Mouse (Mus musculus): Measurements from ENCODE around the gene Esyt2.
"Not testable (repeated sequence)": the region's sequence is repeated elsewhere in the genome, so short reads cannot be mapped to it uniquely, and the experiment has no call there.

Esyt2 gene

GRCm38 (mm10) chr12:116280653-116281364 lies at the start of gene Esyt2:
Esyt2 (plus strand) TSS chr12:116281196.
- peak; percentile 100 for DNase-seq

- peak; percentile 46 for DNase-seq
These were observed 49.4 kb upstream of the Esyt2 start for GRCm38 (mm10) chr12:116231612-116232011.

DNA sequence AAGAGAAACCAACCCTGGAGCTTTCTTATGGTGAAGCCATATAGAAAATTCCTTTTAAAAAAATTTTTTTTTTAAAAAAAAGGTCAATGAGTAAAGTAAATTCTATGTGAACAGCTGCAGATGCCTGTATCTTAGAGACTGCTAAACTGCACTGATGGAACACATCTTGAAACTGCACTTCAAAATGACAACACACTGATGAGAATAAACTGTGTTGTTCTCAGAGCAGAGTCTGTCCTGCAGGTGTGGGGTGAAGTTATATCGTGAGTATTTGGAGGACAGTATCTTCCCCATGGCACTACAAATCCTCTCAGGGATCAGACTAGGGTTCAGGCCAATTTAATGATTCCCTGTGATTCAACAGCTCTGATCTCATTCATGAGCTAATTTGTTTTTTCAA lies 48.9 kb upstream of the Esyt2 start:
- no peak for DNase-seq

DNA sequence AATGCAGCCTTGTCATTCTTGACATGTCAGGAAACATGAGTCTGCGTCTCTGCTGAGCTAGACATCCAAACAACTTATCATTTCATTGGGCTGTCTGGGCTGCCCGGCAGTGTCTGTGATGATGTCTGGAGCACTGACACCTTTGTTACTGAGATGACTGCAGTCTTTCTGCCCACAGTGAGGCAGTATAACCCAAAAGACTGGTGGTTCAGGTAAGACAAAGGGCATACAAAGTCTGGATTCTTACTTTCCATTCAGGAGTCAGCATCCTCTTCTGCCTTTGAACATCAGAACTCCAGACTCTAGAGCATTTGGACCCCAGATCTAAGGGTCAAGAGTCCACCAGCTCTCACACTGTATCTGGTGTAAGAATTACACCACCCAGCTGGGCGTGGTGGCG lies 45.6 kb upstream of the Esyt2 start:
- no peak for DNase-seq

DNA sequence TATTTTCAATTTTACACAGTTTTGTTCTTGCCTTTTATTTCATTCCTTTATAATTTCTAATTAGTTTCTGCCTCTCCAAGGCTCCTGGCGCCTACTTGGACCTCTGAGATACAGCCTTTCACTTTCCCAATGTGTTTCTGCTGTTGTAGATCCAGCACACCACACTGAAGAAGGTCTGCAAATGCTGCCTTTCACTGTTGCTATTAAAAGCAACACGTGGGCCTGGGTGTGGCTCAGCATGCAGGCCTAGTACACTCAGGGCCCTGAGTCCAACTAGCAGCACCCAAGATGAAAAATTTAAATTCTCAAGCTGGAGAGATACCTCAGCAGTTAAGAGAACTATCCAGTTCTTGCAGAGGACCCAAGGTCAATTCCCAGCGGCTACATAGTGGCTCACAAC lies 44.3 kb upstream of the Esyt2 start:
- no peak for DNase-seq

- DNase-seq: no peak
These were observed 42.6 kb upstream of the Esyt2 start for GRCm38 (mm10) chr12:116238370-116238769.

DNA sequence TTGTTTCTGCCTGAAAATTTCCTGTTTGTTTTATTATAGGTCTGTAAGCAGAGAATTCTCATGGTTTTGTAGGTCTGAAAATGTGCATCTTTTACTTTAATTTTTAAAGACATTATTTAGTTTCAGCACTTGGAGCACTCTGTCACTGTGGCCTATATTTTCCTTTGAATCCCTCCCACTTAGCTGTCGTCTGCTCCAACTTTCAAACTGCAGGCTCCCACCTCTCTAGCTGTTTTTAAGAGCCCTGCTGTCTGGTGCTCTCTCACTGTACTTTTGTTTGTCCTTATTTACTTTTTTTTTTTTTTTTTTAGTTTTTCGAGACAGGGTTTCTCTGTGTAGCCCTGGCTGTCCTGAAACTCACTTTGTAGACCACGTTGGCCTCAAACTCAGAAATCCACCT lies 42.2 kb upstream of the Esyt2 start:
- DNase-seq: no peak

- no peak for DNase-seq
These were observed 36.4 kb upstream of the Esyt2 start for GRCm38 (mm10) chr12:116244601-116245000.

DNA sequence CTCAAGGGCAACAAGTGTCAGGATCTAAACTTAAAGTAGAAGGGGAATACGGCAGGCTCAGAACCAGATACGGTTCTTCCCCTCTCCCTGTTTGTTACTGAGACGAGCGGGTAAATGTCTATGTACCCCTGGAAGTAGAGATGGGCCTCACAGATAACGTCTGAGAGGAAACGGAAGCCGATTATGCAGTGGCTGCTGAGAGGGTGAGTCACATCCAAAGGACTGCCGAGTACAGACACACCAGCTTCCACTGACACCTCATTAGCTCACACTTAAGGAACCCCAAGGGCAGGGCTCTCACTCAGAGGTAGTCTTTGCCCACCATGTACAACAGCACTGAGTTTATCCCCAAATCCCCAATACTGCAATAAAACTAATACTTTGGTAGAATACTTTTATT lies 26.3 kb upstream of the Esyt2 start:
- DNase-seq: no peak

DNA sequence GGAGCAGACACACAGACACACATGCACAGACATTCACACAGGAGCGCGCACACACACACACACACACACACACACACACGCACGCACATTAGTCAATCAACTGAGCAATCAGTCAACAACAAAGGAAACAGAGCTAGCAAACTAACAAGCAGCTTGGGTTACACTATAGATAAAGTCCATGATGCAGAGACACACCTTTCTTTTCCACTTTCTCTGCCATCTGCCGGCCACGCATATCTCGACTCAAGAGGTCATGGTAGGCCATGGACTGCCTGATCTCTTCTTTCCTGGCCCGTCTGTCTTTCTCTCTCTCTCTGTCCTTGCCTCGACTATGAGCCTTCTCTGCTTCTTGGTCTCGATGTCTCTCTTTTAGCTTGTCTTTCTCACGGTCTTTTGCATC lies 25.4 kb upstream of the Esyt2 start:
- no peak for DNase-seq

- DNase-seq: no peak
These were observed 22.7 kb upstream of the Esyt2 start for GRCm38 (mm10) chr12:116258321-116258720.

- DNase-seq: peak; percentile 86
These were observed 18.2 kb upstream of the Esyt2 start, which contains the start of gene Wdr60 for GRCm38 (mm10) chr12:116262555-116263341. Wdr60 (minus strand) TSS chr12:116263022.

GRCm38 (mm10) chr12:116264756-116265155 lies 16.2 kb upstream of the Esyt2 start:
- no peak for DNase-seq

DNA sequence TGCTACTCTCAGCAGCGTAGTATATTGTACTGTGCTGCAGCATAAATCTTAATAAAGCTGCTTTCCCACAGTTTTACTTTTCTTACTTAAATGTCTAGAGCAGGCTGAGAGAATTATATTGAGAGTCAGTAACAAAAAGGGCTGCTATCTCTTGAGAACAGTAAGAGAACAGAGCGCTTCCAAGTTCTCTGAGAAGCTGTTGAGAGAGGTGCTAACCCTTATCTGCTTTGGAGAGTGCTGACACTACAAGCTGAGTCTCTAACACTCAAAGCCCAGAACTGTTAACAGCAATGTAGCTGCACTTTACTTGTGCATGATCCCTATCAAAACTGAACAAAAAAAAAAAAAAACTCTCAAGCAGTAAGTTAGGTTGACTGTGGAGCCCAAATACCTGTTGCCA lies 15.7 kb upstream of the Esyt2 start:
- DNase-seq: no peak

DNA sequence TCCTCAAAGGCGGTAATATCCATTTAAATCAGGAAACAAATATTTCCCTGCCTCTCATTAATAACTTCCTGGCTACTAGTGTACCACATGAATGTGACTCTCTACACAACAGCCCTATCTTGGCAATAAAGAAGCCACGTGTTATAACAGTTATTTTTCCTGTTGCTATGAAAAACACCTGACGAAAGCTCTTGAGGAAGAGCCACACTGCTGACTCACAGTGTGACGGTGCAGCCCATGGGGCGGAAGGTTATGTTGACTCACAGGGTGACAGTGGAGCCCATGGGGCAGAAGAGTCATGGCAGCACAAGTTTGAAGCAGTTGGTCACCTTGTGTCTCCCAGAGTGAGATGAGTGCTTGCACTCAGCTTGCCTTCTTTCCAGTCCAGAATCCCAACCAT lies 11.5 kb upstream of the Esyt2 start:
- DNase-seq: no peak

GRCm38 (mm10) chr12:116270538-116270937 lies 10.5 kb upstream of the Esyt2 start:
- DNase-seq: no peak

- no peak for DNase-seq
These were observed 9.9 kb upstream of the Esyt2 start for GRCm38 (mm10) chr12:116271071-116271470.

DNA sequence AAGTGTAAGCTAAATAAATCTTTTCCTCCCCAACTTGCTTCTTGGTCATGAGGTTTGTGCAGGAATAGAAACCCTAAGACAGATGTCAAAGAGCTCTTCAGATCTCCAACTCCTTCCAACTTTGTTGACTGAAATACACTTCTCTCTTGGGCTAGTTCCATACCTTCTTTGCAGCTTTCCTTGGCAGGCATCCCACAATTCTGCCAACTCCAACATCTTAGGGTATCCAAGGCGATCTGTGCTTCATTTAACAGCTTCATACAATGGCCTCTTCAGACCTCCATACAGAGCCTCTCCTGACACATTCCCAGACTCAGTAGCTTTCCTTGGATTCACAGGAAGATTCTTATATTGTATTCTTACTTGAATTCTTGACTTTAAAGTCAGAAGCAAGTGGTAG lies 7.3 kb upstream of the Esyt2 start:
- DNase-seq: no peak

DNA sequence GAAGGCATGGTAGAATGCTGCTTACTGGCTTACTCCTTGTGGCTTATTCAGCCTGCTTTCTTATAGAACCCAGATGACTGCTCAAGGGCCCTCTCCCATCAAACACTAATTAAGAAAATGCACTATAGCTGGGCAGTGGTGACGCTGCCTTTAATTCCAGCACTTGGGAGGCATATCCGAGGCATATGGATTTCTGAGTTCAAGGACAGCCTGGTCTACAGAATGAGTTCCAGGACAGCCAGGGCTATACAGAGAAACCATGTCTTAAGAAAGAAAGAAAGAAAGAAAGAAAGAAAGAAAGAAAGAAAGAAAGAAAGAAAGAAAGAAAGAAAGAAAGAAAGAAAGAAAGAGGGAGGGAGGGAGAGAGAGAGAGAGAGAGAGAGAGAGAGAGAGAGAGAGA lies 5.9 kb upstream of the Esyt2 start, which contains the start of gene Gm11027:
Gm11027 (plus strand) TSS at position 301 of the 400 bp plus-strand sequence.
- not testable (repeated sequence) for DNase-seq

DNA sequence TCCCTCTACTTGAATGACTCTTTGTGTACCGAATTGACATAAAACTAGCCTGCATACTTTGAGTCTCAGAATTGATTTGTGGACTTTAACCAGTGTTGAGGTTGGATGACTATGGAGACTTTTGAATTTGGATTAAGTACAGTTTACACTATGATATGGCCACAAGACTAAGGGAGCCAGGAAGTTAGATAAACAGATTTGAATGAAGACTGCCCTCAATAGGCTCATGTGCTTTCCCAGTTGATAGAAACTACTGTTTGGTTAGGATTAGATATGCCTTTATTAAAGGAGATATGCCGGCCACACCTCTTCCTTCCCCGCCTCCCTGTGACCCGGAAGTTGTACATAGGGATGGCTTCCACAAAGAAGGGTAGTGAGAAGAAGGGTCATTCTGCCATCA lies 5.4 kb upstream of the Esyt2 start:
- DNase-seq: no peak

DNA sequence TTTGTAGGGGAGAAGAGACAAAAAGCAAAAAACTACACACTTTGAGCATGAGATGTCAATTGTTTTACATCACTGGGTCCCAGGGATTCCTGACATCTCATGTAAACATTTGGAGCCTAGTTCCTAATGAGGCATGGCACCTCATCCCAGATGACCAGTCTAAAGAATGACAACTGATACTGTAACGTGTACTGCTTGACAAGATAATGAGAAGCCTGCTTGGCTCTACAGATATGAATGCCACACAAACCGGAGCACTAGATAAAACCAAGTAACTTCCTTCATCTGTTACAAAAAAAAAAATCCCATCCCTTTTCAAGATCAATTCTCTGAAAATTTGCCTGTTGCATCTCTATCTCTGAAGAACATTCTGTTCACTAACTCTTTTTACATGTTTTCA lies 4.0 kb upstream of the Esyt2 start:
- no peak for DNase-seq

- DNase-seq: no peak
These were observed 2.5 kb upstream of the Esyt2 start for GRCm38 (mm10) chr12:116278541-116278940.

DNA sequence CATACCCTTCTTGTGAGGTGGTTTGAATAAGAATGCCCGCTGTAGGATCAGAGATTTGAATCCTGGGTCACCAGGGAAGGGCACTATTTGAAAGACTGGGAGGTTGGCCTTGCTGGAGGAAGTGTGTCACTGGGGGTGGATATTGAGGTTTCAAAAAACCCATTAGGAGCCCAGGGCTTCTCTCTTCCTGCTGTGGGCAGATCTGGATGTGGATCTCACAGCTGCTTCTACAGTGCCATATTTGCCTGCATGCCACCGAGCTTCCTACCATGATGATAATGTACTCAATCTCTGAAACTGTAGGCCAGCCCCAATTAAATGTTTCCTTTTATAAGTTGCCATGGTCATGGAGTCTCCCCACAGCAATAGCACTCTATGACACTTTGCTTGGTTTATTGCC lies 1.8 kb upstream of the Esyt2 start:
- DNase-seq: no peak

DNA sequence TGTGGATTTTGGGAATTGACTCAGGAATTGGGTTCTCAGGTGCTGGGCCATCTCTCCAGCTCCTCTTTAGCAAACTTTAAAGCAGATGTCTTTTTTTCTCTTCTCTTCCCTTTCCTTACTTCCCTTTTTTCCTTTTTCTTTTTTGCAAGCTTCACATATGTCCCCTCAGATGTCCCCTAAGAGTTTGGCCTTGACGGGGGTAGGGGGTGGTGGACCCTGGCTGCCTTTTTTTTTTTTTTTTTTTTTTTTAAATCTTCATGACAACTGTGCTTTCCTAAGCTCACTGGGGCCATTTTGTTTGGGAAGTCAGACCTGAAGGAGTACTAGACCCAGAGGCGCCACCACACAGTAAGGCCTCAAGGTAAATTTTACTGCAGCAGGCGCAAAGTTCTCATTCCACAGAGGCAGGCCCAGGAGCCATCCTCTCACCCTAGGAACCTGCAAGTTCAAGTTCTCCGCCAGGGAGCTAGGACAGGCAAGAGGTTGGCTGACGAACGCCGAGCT lies 795 bp upstream of the Esyt2 start:
- no peak for DNase-seq
